Mouse (Mus musculus): ENCODE data around the gene Hist1h4f. TPM values are rescaled to one million over a fixed set of nuclear protein-coding genes. Genes with fewer than 3 reads are reported as not detected.

Hist1h4f gene
- total RNA-seq, 1 experiment from 2014 or later = 15.2 TPM

Other genes starting within 250 kb of the Hist1h4f start
- gene Zfp322a, start 182.4 kb downstream of the Hist1h4f start, total RNA-seq (2017) = 34.4 and 34.6 TPM in 2 replicates
- 10.2 and 12.6 TPM in 2 replicates for gene Abt1, start 127.8 kb downstream of the Hist1h4f start, total RNA-seq (2017)
- gene Btn1a1, start 85.7 kb downstream of the Hist1h4f start, total RNA-seq (2017) = not detected in 2 replicates
- gene Btn2a2, start 62.8 kb downstream of the Hist1h4f start, total RNA-seq (2017) = 0.25 and 0.58 TPM in 2 replicates
- 161 and 193 TPM in 2 replicates for gene Hist1h4h, start 20.6 kb downstream of the Hist1h4f start, total RNA-seq (2017)
- gene Hist1h2af, start 17.7 kb downstream of the Hist1h4f start, total RNA-seq (2017) = 3.5 and 5.0 TPM in 2 replicates
- gene Hist1h3g, start 16.2 kb downstream of the Hist1h4f start, total RNA-seq (2017) = not detected in 2 replicates
- 5.8 and 6.4 TPM in 2 replicates for gene Hist1h2bh, start 8.3 kb downstream of the Hist1h4f start, total RNA-seq (2017)
- 21.9 and 24.1 TPM in 2 replicates for gene Hist1h3f, start 7.6 kb downstream of the Hist1h4f start, total RNA-seq (2017)
- gene Hist1h1d, start 1.6 kb upstream of the Hist1h4f start, total RNA-seq (2017) = 28.5 and 28.7 TPM in 2 replicates
- gene Hist1h3e, start 10.7 kb upstream of the Hist1h4f start, total RNA-seq (2017) = 50.8 and 54.4 TPM in 2 replicates
- gene Hist1h2ae, start 19.6 kb upstream of the Hist1h4f start, total RNA-seq (2017) = 13.6 and 18.3 TPM in 2 replicates
- 97.4 and 145 TPM in 2 replicates for gene Hist1h2bg, start 19.7 kb upstream of the Hist1h4f start, total RNA-seq (2017)
- 32.7 and 52.5 TPM in 2 replicates for gene Hist1h2bf, start 22.5 kb upstream of the Hist1h4f start, total RNA-seq (2017)
- gene Hist1h2ad, start 22.7 kb upstream of the Hist1h4f start, total RNA-seq (2017) = 33.4 and 78.8 TPM in 2 replicates
- gene Hist1h3d, start 24.1 kb upstream of the Hist1h4f start, total RNA-seq (2017) = 12.9 and 13.3 TPM in 2 replicates
- gene Hist1h4d, start 29.9 kb upstream of the Hist1h4f start, total RNA-seq (2017) = 92.3 and 119 TPM in 2 replicates
- 83.4 and 97.3 TPM in 2 replicates for gene Hist1h2be, start 69.5 kb upstream of the Hist1h4f start, total RNA-seq (2017)
- gene Hist1h1e, start 70.9 kb upstream of the Hist1h4f start, total RNA-seq (2017) = 201 and 211 TPM in 2 replicates
- gene Hist1h2ac, start 132.3 kb upstream of the Hist1h4f start, total RNA-seq (2017) = 18.7 and 20.1 TPM in 2 replicates
- gene Hist1h2bc, start 132.6 kb upstream of the Hist1h4f start, total RNA-seq (2017) = 139 and 146 TPM in 2 replicates
- 2.2 TPM in 1 of 2 replicates, not detected in the other for gene Hist1h1t, start 144.2 kb upstream of the Hist1h4f start, total RNA-seq (2017)
- 116 and 135 TPM in 2 replicates for gene Hist1h4c, start 146.8 kb upstream of the Hist1h4f start, total RNA-seq (2017)
- 4.8 and 5.0 TPM in 2 replicates for gene Hfe, start 159.2 kb upstream of the Hist1h4f start, total RNA-seq (2017)
- 712 and 764 TPM in 2 replicates for gene Hist1h1c, start 187.2 kb upstream of the Hist1h4f start, total RNA-seq (2017)
- 4.8 TPM in 1 of 2 replicates, not detected in the other for gene Hist1h3c, start 194.0 kb upstream of the Hist1h4f start, total RNA-seq (2017)
- gene Hist1h2bb, start 195.1 kb upstream of the Hist1h4f start, total RNA-seq (2017) = 77.7 and 104 TPM in 2 replicates
- gene Hist1h2ab, start 199.5 kb upstream of the Hist1h4f start, total RNA-seq (2017) = 24.9 and 28.2 TPM in 2 replicates
- gene Hist1h3b, start 200.6 kb upstream of the Hist1h4f start, total RNA-seq (2017) = 1.2 TPM in 1 of 2 replicates, not detected in the other
- 9.3 and 36.7 TPM in 2 replicates for gene Hist1h4b, start 205.4 kb upstream of the Hist1h4f start, total RNA-seq (2017)
- gene Hist1h4a, start 209.6 kb upstream of the Hist1h4f start, total RNA-seq (2017) = 30.0 and 55.5 TPM in 2 replicates
- gene Hist1h3a, start 210.7 kb upstream of the Hist1h4f start, total RNA-seq (2017) = 38.6 and 45.9 TPM in 2 replicates
- gene Hist1h1a, start 212.0 kb upstream of the Hist1h4f start, total RNA-seq (2017) = 74.8 and 84.1 TPM in 2 replicates
- gene Trim38, start 218.3 kb upstream of the Hist1h4f start, total RNA-seq (2017) = not detected in 2 replicates

All from neutrophil, adult 5-6 weeks (primary cell).